Mouse (Mus musculus): ENCODE results near the gene Hnrnpul1. TPM values are rescaled to one million over a fixed set of nuclear protein-coding genes. Genes with fewer than 3 reads are reported as not detected.
"Not testable (repeated sequence)": the region's sequence is repeated elsewhere in the genome, so short reads cannot be mapped to it uniquely, and the experiment has no call there.

Hnrnpul1 gene
- total and polyA plus RNA-seq, 2 experiments from 2014 or later: 47.8 to 126 TPM

DNA sequence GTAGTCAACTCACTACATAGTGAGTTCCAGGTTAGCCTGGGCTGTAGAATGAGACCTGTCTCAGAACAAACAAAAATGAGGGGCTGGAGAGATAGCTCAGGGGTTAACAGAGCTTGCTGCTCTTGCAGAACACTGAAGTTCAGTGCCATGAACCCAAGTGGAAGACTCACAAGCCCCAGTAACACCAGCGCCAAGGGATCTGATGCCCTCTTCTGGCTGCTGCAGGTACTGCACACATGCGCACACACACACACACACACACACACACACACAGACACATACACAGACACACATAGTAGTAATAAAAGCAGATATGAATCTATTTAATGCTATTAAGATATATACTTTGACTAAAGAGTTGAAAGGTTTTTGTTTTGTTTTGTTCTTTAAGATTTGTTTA lies 44.0 kb upstream of the Hnrnpul1 start:
- no peak for ATAC-seq (ENCODE audit: low FRiP score)
- H3K36me3 ChIP-seq (ENCODE audit: insufficient read depth, low read length): no peaks in the 10 kb centered on the region
- H3K9me3 ChIP-seq (ENCODE audit: low read length): no peaks in the 10 kb centered on the region
- no peak overlapping the region for H3K9ac ChIP-seq (replicated peaks; ENCODE audit: low read length, poor library complexity, severe bottlenecking)
- H3K4me1 ChIP-seq (ENCODE audit: insufficient read depth, low read length): no peaks in the 10 kb centered on the region
- WGBS: 91% methylated on average over 2 of the region's 2 CpGs
- H3K4me3 ChIP-seq (ENCODE audit: low read depth, low read length): no peak overlapping the region
- no peak for DNase-seq (ENCODE audit: low spot score)
- no peaks in the 10 kb centered on the region for H3K27me3 ChIP-seq (ENCODE audit: insufficient read depth, low read length)
- no peak overlapping the region for H3K4me2 ChIP-seq (ENCODE audit: low read depth, low read length, poor library complexity, severe bottlenecking)
- TF ChIP-seq CTCF (IDR thresholded peaks at IDR 0.05): peak; percentile 27
- no peak overlapping the region for H3K27ac ChIP-seq (ENCODE audit: low read depth, low read length)

GRCm38 (mm10) chr7:25794775-25795174 lies 40.2 kb upstream of the Hnrnpul1 start:
- DNase-seq (ENCODE audit: low spot score): no peak
- WGBS: 82% methylated on average over 8 of the region's 8 CpGs
- H3K4me3 ChIP-seq (ENCODE audit: low read depth, low read length): no peak overlapping the region
- no peak for TF ChIP-seq CTCF (IDR thresholded peaks at IDR 0.05)
- H3K9ac ChIP-seq (replicated peaks; ENCODE audit: low read length, poor library complexity, severe bottlenecking): no peak overlapping the region
- H3K9me3 ChIP-seq (ENCODE audit: low read length): no peaks in the 10 kb centered on the region
- H3K4me2 ChIP-seq (ENCODE audit: low read depth, low read length, poor library complexity, severe bottlenecking): no peak overlapping the region
- H3K36me3 ChIP-seq (ENCODE audit: insufficient read depth, low read length): no peaks in the 10 kb centered on the region
- H3K27ac ChIP-seq (ENCODE audit: low read depth, low read length): no peak overlapping the region
- no peak for ATAC-seq (ENCODE audit: low FRiP score)
- H3K4me1 ChIP-seq (ENCODE audit: insufficient read depth, low read length): no peaks in the 10 kb centered on the region
- H3K27me3 ChIP-seq (ENCODE audit: insufficient read depth, low read length): no peaks in the 10 kb centered on the region

DNA sequence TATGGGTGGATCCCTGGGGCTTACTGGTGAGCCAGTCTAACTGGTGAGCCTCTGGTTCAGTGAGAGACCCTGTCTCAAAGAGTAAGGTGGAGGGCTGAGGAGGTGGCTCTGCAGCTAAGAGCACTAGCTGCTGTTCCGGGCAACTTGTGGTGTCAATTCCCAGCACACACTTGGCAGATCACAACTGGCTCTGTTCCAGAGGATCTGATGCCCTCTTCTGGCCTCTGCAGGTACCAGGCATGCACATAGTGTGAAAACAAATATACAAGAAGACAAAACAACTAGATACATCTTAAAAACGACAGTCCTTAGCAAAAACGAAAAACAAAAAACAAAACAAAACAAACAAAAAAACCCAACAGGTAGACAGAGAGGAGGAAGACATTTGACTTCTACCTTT lies 39.1 kb upstream of the Hnrnpul1 start:
- Histone ChIP-seq H3K27me3 (ENCODE audit: insufficient read depth, low read length) (no peaks in the 10 kb centered on the region), H3K9me3 (ENCODE audit: low read length) (no peaks in the 10 kb centered on the region), H3K4me2 (ENCODE audit: low read depth, low read length, poor library complexity, severe bottlenecking) (no peak overlapping the region), H3K9ac (replicated peaks; ENCODE audit: low read length, poor library complexity, severe bottlenecking) (no peak overlapping the region), H3K4me3 (ENCODE audit: low read depth, low read length) (no peak overlapping the region), H3K4me1 (ENCODE audit: insufficient read depth, low read length) (no peaks in the 10 kb centered on the region), H3K36me3 (ENCODE audit: insufficient read depth, low read length) (no peaks in the 10 kb centered on the region), H3K27ac (ENCODE audit: low read depth, low read length) (no peak overlapping the region)
- TF ChIP-seq CTCF (IDR thresholded peaks at IDR 0.05): no peak
- WGBS: 57% methylated on average over 3 of the region's 3 CpGs
- ATAC-seq (ENCODE audit: low FRiP score): no peak
- DNase-seq (ENCODE audit: low spot score): no peak

DNA sequence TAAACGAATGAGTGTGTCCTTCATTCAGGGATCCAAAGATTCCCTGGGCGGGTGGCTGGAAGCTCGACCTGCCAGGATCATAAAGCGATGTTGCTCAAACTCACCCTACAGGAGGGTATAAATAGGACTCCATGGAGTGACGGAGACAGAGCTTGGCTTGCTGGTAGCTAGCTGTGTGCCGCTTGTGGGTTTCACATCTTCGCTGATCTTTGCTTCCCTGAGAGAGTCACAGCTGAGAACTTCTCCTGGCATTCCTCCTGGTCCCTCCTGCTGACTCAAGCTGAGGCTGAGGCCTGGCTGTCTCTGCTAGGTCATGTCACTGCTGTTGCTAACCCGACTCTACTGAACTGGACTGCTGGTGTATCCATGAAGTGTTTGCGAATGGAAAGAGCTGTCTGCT lies 38.4 kb upstream of the Hnrnpul1 start:
- not testable (repeated sequence) for DNase-seq (ENCODE audit: low spot score); H3K27me3 ChIP-seq (ENCODE audit: insufficient read depth, low read length); H3K9ac ChIP-seq (replicated peaks; ENCODE audit: low read length, poor library complexity, severe bottlenecking); H3K9me3 ChIP-seq (ENCODE audit: low read length); ATAC-seq (ENCODE audit: low FRiP score); H3K27ac ChIP-seq (ENCODE audit: low read depth, low read length); H3K4me1 ChIP-seq (ENCODE audit: insufficient read depth, low read length); H3K4me2 ChIP-seq (ENCODE audit: low read depth, low read length, poor library complexity, severe bottlenecking); H3K4me3 ChIP-seq (ENCODE audit: low read depth, low read length); H3K36me3 ChIP-seq (ENCODE audit: insufficient read depth, low read length)
- 81% methylated on average over 9 of the region's 9 CpGs for WGBS

DNA sequence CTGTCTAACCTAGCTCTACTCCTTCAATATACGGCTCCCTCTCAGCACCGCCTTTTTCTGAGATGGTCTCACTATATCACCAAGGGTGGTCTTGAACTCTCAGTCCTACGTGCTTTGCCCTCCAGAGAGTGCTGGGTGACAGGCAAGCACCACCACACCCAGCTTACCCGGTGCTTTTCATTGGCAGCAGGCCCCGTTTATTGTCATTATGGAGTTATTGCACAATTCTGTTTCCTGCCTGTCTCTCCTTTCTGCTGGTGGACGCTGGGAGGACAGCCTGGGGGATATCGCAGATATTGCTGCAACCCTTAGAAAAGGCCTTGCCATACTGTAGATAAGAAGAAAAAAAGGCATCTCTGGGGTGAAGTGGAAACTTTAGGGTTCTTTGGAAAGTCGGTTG lies 36.1 kb upstream of the Hnrnpul1 start:
- no peak overlapping the region for H3K9ac ChIP-seq (replicated peaks; ENCODE audit: low read length, poor library complexity, severe bottlenecking)
- H3K27ac ChIP-seq (ENCODE audit: low read depth, low read length): no peak overlapping the region
- no peaks in the 10 kb centered on the region; the same call in 1 of the 2 replicates for H3K27me3 ChIP-seq (ENCODE audit: insufficient read depth, low read length)
- no peak overlapping the region for H3K4me3 ChIP-seq (ENCODE audit: low read depth, low read length)
- WGBS: 80% methylated on average over 8 of the region's 8 CpGs
- ATAC-seq (ENCODE audit: low FRiP score) (no peak), DNase-seq (ENCODE audit: low spot score) (no peak)
- no peak for TF ChIP-seq CTCF (IDR thresholded peaks at IDR 0.05)
- no peaks in the 10 kb centered on the region for H3K9me3 ChIP-seq (ENCODE audit: low read length)
- no peaks in the 10 kb centered on the region for H3K4me1 ChIP-seq (ENCODE audit: insufficient read depth, low read length)
- no peak overlapping the region for H3K4me2 ChIP-seq (ENCODE audit: low read depth, low read length, poor library complexity, severe bottlenecking)
- H3K36me3 ChIP-seq (ENCODE audit: insufficient read depth, low read length): no peaks in the 10 kb centered on the region

DNA sequence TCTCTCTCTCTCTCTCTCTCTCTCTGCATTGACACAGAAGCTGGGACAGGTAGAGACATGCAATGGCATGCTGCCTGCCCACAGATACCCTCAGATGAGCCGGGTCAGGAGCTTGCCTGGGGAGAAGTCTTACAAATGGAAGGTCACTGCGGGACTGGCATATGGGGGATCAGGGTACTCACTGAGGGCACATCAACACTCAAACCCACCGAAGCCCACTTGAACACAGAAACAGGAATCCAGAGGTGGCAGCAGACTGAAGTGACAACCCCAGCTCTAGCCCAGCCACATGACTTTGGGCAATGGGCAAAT lies 34.5 kb upstream of the Hnrnpul1 start:
- no peak overlapping the region for H3K9ac ChIP-seq (replicated peaks; ENCODE audit: low read length, poor library complexity, severe bottlenecking)
- DNase-seq (ENCODE audit: low spot score): no peak
- ATAC-seq (ENCODE audit: low FRiP score): no peak
- 33% methylated on average over 3 of the region's 3 CpGs for WGBS
- H3K4me3 ChIP-seq (ENCODE audit: low read depth, low read length): no peak overlapping the region
- H3K4me1 ChIP-seq (ENCODE audit: insufficient read depth, low read length): no peaks in the 10 kb centered on the region
- no peak overlapping the region for H3K27ac ChIP-seq (ENCODE audit: low read depth, low read length)
- H3K4me2 ChIP-seq (ENCODE audit: low read depth, low read length, poor library complexity, severe bottlenecking): peak overlapping the region; percentile 61; the same call in 1 of the 2 replicates
- no peak for TF ChIP-seq CTCF (IDR thresholded peaks at IDR 0.05)
- no peaks in the 10 kb centered on the region; the same call in 1 of the 2 replicates for H3K27me3 ChIP-seq (ENCODE audit: insufficient read depth, low read length)
- no peaks in the 10 kb centered on the region for H3K9me3 ChIP-seq (ENCODE audit: low read length)
- H3K36me3 ChIP-seq (ENCODE audit: insufficient read depth, low read length): no peaks in the 10 kb centered on the region
